Mouse (Mus musculus): ENCODE data around the gene Hemk1.
A peak's percentile ranks its signal among the peaks of the same experiment; 100 is the strongest.

Gene Hemk1

GRCm38 (mm10) chr9:107343146-107343943, 5.2 kb upstream of the Hemk1 start:
- no peak for DNase-seq (ENCODE audit: low read depth, low spot score)

DNA sequence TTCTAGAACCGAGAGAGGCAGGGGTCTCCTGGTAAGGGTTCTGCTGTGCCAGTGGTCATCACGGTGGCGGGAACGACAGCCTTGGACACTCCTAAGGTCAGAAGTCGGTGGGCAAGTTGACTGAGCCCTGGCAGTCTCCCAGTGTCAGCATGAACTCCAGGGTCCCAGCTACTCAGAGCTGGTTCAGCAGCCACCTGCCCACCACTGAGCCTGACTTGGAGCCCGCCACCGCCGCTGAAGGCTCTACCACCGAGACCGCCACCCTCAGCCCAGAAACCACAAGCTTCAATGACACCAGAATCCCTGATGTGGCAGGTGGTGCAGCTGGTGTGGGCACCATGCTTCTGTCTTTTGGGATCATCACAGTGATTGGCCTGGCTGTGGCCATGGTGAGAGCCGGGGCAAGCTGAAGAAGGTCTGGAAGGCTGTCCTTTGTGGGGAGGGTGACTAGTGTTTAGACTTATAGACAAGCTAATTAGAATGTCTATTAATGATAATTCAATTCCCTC, 4.1 kb upstream of the Hemk1 start:
- DNase-seq (ENCODE audit: low read depth, low spot score): no peak

- no peak for DNase-seq (ENCODE audit: low read depth, low spot score)
These were observed 2.9 kb upstream of the Hemk1 start for GRCm38 (mm10) chr9:107340911-107341645.

DNA sequence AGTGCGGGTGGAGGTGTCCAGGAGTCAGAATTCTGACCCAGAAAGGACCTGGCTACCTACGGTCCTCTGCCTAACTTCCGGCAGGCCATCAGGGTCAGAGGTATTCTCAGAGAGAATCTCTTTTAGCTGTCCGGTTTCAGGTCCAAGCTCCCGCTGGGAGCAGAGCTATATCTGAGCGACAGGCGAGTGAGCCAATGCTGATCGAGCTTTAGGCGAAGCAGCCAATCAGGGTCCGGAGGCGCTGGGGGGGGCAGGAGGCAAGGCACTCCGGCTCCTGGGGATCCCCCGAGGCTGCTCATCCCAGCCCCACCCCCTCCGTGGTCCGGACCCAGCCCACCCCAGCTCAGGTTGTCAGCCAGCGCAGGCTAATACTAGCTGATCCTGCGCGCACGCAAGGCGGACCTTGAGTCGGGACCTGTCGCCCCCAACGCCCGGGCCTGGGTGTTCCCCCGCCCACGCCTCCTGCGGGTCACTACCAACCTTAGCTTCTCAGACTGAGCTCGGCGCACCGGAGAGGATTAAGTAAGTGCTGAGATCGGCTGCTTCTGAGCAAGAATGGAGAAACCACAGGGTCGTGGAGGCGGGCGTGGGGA, 2.2 kb upstream of the Hemk1 start, which contains the start of gene 6430571L13Rik:
TSS of gene 6430571L13Rik (plus strand) at position 336 of the 593 bp plus-strand sequence.
- DNase-seq (ENCODE audit: low read depth, low spot score): peak; percentile 94

DNA sequence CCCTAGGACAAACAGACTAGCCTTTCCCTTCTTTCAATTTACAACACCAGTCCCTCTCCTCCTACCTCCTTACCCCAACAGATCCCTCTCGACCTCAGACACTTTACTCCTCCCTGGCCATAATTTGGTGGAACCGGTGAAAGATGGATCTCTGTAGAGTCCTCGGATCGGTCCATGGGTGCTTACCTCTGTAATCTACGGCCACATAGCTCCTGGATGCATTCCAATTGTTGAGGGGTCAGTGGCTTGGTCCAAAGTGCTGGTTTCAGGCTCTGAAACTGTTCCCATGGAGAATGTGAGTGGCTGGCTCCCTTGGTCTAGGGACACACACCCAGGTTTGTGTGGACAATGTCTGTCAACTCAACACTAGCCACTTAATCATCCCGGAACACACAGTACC, 1.8 kb downstream of the Hemk1 start:
- DNase-seq (ENCODE audit: low read depth, low spot score): no peak

GRCm38 (mm10) chr9:107335909-107336308, 2.2 kb downstream of the Hemk1 start:
- peak; percentile 60 for DNase-seq (ENCODE audit: low read depth, low spot score)

DNA sequence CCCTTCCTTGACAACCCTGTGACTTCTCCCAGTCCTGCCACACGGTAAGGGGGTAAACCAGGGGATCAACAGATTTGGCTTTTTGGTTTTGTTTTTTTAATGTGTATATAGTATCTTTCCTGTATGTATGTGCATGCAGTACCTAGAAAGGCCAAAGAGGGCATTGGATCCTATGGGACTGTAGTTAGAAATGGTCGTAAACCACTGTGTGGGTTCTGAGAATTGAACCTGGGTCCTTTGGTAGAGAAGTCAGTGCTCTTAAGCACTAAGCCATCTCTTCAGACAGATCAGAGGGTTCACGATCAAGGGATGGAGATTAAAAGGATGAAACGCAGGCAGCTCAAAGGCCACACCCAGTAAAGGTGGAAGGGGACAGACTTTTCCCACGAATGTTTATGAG, 3.1 kb downstream of the Hemk1 start:
- DNase-seq (ENCODE audit: low read depth, low spot score): no peak

GRCm38 (mm10) chr9:107334356-107334755, 3.8 kb downstream of the Hemk1 start:
- no peak for DNase-seq (ENCODE audit: low read depth, low spot score)

DNA sequence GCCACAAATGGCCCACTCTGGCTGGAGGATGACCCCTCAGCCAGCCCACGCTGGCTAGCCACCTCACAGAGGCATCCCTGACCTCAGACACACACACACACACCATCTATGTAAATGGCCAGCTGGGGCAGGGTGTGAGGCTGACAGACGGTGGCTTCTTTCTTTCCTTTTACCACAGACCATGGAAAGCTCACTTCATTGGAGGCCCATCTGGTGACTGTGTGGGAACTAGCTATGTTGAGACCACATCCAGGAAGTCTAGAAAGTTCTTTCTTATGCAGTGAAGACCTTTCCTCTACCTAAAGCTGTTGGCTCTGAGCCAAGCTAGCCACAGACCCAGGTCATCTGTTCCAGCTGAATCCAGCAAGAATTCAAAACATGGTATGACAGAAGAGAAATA, 4.5 kb downstream of the Hemk1 start:
- no peak for DNase-seq (ENCODE audit: low read depth, low spot score)

DNA sequence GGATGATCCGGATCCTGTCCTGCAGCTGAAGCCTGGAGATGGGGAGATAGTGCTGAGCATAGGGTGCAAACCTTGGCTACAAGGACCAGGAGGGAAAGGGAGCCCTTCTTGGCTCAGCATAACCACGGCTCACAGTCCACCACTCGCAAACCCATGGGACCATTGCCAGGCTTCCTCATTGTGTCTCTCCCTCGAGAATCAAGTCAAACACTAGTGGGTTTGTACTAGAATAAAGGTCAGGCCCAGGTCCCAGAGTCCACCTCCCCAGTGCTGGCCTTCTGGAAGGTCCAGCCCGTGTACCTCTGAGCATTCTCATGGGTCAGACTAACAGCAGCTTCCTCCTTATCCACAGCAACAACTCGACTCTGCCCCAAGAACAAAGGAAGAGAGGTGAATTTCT, 7.4 kb downstream of the Hemk1 start:
- DNase-seq (ENCODE audit: low read depth, low spot score): no peak

DNA sequence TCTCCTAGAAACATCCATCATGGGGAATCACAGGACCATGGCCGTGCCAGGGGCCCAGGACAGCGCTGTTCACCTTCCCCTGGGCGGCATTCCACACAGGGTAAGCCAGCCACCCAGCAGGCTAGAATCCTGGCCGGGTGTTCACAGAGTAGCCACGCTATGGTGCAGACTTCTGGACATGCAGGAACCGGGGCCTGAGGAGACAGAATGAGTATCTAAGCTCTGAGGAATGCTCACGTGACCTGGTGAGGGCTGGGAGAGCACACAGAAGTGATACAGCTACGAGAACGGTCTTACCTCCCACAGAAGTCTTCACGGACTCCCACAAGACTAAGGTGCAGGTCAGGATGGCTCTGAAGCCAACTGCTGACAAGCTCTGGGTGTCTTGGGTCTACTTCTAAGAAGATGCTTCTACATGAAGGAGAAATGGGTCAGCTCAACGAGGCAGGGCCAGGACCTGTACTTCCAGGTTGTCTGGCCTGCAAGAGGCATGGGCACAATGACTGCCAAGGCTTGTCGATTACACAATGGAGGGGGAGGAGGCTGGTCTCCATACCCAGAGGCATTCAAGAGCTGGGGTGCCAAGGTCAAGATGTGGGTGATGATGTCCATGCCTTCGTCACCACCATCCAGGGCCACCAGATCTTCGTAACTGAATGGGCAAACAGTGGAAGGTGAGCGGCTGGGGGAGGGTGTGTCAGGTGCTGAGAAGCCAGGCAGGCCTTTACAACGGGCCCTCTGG, 10.1 kb downstream of the Hemk1 start:
- DNase-seq (ENCODE audit: low read depth, low spot score): no peak

GRCm38 (mm10) chr9:107325904-107326303, 12.2 kb downstream of the Hemk1 start:
- no peak for DNase-seq (ENCODE audit: low read depth, low spot score)

DNA sequence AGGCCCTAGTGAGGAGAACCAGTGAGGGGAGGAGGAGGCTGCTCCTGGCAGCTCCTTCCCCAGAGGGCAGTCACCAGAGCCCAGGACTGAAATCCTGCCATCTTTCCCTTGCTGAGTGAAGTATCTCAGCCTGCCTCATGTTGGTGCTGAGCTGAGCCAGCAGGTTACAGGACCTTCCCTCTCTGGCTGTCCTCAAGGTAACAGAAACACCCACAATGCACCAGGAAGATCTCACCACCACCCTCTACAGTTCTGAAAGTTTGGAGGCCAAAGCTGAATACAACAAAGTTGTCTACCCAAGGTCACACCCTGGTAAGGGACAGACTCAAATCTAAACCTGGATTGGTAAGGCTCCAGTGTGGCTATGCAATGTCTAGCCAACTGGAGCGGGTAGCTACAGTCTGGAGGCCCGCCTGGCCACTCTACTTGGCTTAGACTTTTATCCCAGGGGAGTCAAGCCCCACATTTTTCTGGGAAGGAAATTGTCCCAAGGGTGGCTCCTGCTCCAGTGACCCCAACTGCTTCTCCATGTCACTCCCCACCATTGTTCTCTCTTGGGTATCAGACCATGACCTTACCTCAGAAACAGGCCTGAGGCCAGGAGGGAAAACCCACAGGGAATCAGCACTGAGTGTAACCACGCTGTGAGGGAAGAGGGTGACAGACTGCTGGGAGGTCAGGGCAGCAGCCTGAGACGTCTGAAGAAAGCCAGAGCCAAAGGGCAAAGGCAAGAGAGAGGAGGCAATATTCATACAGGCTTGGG, 13.2 kb downstream of the Hemk1 start:
- DNase-seq (ENCODE audit: low read depth, low spot score): no peak

DNA sequence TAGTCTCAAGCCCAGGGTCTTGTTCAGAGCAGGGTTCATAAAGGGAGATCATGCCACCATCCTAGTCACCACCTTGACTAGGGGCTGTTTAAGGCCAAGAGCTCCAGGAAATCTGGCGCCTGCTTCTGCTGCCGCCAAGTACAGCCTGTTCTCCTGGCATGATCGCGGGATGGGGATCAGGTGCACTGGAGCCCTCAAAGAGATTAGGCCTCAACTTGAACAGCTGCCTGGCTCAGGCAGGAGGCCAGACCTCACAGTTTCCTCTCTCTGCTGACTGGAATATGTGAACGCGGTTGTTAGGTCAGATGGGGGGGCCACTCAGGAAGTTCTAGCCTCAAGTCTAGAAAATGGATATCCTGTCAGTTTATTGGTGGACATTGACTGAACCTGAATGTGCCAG, 14.6 kb downstream of the Hemk1 start:
- no peak for DNase-seq (ENCODE audit: low read depth, low spot score)

GRCm38 (mm10) chr9:107322461-107323050, 15.6 kb downstream of the Hemk1 start:
- no peak for DNase-seq (ENCODE audit: low read depth, low spot score)

DNA sequence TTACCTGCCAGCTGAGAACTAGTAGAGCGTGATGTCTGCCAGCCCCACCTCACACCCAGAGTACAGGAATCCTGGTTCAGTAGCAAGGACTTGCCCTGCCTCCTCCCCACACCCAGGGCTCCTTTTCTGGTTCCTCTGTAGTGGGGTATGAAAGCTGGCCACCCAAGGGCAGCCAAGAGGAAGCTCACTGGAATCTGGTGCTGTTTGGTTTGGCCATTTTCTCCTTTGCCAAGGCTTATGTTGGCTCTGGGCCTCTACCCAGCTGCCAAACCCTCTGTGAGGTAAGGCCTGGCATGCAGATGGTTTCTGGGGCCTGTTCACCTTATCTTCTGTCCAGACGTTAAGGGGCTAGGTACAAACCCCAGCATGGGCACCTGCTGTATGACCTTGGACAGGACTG, 22.4 kb downstream of the Hemk1 start:
- DNase-seq (ENCODE audit: low read depth, low spot score): no peak

DNA sequence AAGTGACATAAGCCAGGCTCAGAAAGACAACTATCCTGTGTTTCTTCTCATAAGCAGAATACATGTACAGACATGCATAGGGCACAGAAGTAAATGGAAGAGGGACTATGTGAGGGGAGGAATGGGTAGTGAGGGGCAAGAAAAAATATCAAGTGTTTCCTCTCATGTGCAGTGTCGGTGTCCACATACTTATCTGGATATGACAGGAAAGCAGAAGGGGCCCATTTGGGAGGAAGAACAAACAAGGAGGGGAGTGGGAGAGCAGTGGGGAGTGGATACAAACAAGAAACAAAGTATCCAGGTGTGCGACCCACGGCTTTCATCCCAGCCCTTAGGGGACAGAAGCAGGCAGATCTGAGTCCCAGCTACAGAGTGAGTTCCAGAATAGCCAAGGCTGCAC, 24.2 kb downstream of the Hemk1 start:
- DNase-seq (ENCODE audit: low read depth, low spot score): no peak

GRCm38 (mm10) chr9:107312811-107313584, 25.2 kb downstream of the Hemk1 start:
- DNase-seq (ENCODE audit: low read depth, low spot score): no peak

DNA sequence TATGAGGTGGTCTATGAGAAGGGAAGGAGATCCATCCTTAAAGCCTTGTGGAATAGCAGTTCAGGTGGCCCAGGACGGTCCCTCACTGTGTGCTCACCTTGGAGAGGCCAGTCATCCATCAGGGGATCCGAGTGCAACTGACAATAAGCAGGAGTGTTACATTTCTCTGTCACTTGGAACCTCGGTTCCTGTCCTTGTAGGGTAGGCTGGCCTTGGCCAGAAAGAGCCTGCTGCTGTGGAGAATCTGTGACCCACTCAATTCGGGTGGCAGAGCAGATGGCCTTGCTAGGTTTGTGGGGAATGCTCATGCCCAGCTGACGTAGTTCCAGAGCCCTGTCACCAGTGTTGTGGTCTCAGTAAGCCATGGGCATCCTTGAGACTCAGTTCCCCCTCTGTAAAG, 28.6 kb downstream of the Hemk1 start:
- DNase-seq (ENCODE audit: low read depth, low spot score): no peak

DNA sequence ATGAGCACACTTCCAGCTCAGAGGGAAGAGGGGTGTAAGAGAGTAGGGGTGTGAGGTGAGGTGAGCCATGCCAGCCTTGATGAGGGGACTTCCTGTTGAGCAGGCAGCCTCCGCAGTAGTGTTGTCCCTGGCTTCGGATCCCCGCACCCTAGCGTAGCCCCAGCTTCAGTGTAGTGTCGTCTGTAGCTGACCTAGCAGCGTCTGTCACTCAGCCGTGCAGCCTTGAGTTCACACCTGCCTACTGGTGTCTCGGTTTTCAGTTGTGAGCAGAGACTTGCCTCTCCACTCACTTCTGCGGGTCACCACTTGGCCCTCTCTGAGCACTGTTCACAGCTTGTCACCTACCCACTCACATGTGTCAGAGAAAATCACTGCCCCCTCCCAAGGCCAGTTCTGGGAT, 29.0 kb downstream of the Hemk1 start:
- no peak for DNase-seq (ENCODE audit: low read depth, low spot score)
